Mouse (Mus musculus) midbrain, embryonic 10.5 days (tissue): ENCODE measurements at regions not wholly inside any gene's neighbourhood (a gene's known extent, or its start where the extent isn't known, plus 50 kb on each side); places are given as distances from the start of the nearest gene placed in this dataset.

ENCODE experiments used
- DNase-seq: peaks from one replicate; pipeline ENCODE4 v3.0.0-alpha.2; 2017; ENCODE audit warnings: low spot score
- H3K27ac ChIP-seq: fragments of 300-500 bp; sonication (generic); replicated peaks from 2 replicates; pipeline ENCODE4 v1.5.1; 2016; ENCODE audit warnings: mild to moderate bottlenecking
- H3K27me3 ChIP-seq: fragments of 300-500 bp; sonication (generic); 2 replicates; pipeline ENCODE4 v1.6.1; 2016; ENCODE audit warnings: low read depth, mild to moderate bottlenecking; ENCODE audit not compliant: poor library complexity, severe bottlenecking
- H3K36me3 ChIP-seq: fragments of 300-500 bp; sonication (generic); 2 replicates; pipeline ENCODE4 v1.6.1; 2016; ENCODE audit warnings: mild to moderate bottlenecking, moderate library complexity
- H3K4me1 ChIP-seq: fragments of 300-500 bp; sonication (generic); 2 replicates; pipeline ENCODE4 v1.6.1; 2016
- H3K4me3 ChIP-seq: fragments of 300-500 bp; sonication (generic); 2 replicates; pipeline ENCODE4 v1.5.1; 2016; ENCODE audit warnings: mild to moderate bottlenecking, moderate library complexity
- H3K9me3 ChIP-seq: fragments of 300-500 bp; sonication (generic); replicated peaks from 2 replicates; pipeline ENCODE4 v1.6.1; 2016; ENCODE audit warnings: mild to moderate bottlenecking
- WGBS: fragments of 180-500 bp; shearing (Covaris S2); methylation state at CpG from one replicate; pipeline ENCODE4 v1.1.7; 2016; 5-methylcytosine and 5-hydroxymethylcytosine counted together

GRCm38 (mm10) chr5:118815783-118816182 is 255.3 kb downstream of the Med13l start:
- H3K4me1 ChIP-seq, result peaks cover 3% of the 10 kb centered on the region; the same call in 1 of the 2 replicates
- H3K36me3 ChIP-seq, result no peaks in the 10 kb centered on the region
- H3K27me3 ChIP-seq, result peaks cover 6% of the 10 kb centered on the region; the same call in 1 of the 2 replicates
- WGBS, result 73% methylated on average over 5 of the region's 5 CpGs
- H3K27ac ChIP-seq, result no peak overlapping the region
- no peak overlapping the region for H3K4me3 ChIP-seq
- DNase-seq, result no peak
- no peaks in the 10 kb centered on the region for H3K9me3 ChIP-seq

- 87% methylated on average over 7 of the region's 7 CpGs for WGBS
- Histone ChIP-seq H3K9me3 (peaks cover 8% of the 10 kb centered on the region), H3K4me3 (no peak overlapping the region), H3K27me3 (peaks cover 6% of the 10 kb centered on the region; the same call in 1 of the 2 replicates), H3K27ac (no peak overlapping the region), H3K4me1 (peaks cover 3% of the 10 kb centered on the region; the same call in 1 of the 2 replicates), H3K36me3 (no peaks in the 10 kb centered on the region)
- DNase-seq, result no peak
Observed at GRCm38 (mm10) chr5:118818294-118818693, 257.8 kb downstream of the Med13l start.

GRCm38 (mm10) chr5:118824791-118825190 is 264.3 kb downstream of the Med13l start:
- WGBS, result 89% methylated on average over 10 of the region's 10 CpGs
- H3K27ac ChIP-seq, result no peak overlapping the region
- H3K4me3 ChIP-seq, result no peak overlapping the region
- H3K4me1 ChIP-seq, result peaks cover 11% of the 10 kb centered on the region
- H3K36me3 ChIP-seq, result no peaks in the 10 kb centered on the region
- no peaks in the 10 kb centered on the region; the same call in 1 of the 2 replicates for H3K27me3 ChIP-seq
- peaks cover 8% of the 10 kb centered on the region for H3K9me3 ChIP-seq
- DNase-seq, result no peak

GRCm38 (mm10) chr5:118829031-118829698 is 268.7 kb downstream of the Med13l start:
- Histone ChIP-seq H3K27ac (no peak overlapping the region), H3K27me3 (no peaks in the 10 kb centered on the region; the same call in 1 of the 2 replicates), H3K36me3 (no peaks in the 10 kb centered on the region), H3K4me3 (no peak overlapping the region), H3K4me1 (peaks cover 14% of the 10 kb centered on the region), H3K9me3 (no peaks in the 10 kb centered on the region)
- peak; percentile 19 for DNase-seq
- 43% methylated on average over 14 of the region's 14 CpGs for WGBS

GRCm38 (mm10) chr5:118832701-118833100 is 272.2 kb downstream of the Med13l start:
- H3K9me3 ChIP-seq, result no peaks in the 10 kb centered on the region
- no peak overlapping the region for H3K27ac ChIP-seq
- 83% methylated on average over 6 of the region's 6 CpGs for WGBS
- no peaks in the 10 kb centered on the region for H3K36me3 ChIP-seq
- no peak overlapping the region for H3K4me3 ChIP-seq
- no peaks in the 10 kb centered on the region for H3K27me3 ChIP-seq
- H3K4me1 ChIP-seq, result peaks cover 14% of the 10 kb centered on the region
- no peak for DNase-seq

GRCm38 (mm10) chr5:118834129-118834528 is 273.6 kb downstream of the Med13l start:
- no peaks in the 10 kb centered on the region for H3K27me3 ChIP-seq
- DNase-seq, result no peak
- H3K9me3 ChIP-seq, result no peaks in the 10 kb centered on the region
- H3K4me1 ChIP-seq, result peaks cover 9% of the 10 kb centered on the region
- H3K4me3 ChIP-seq, result no peak overlapping the region
- H3K27ac ChIP-seq, result no peak overlapping the region
- WGBS, result 94% methylated on average over 5 of the region's 5 CpGs
- no peaks in the 10 kb centered on the region for H3K36me3 ChIP-seq

- Histone ChIP-seq H3K4me1 (no peaks in the 10 kb centered on the region), H3K27ac (no peak overlapping the region), H3K9me3 (no peaks in the 10 kb centered on the region), H3K4me3 (no peak overlapping the region), H3K36me3 (no peaks in the 10 kb centered on the region), H3K27me3 (no peaks in the 10 kb centered on the region)
- DNase-seq, result no peak
- WGBS, result 28% methylated on average over 1 of the region's 1 CpGs
Observed at GRCm38 (mm10) chr5:118837001-118837400, 276.5 kb downstream of the Med13l start.

- Histone ChIP-seq H3K27ac (no peak overlapping the region), H3K36me3 (no peaks in the 10 kb centered on the region), H3K4me3 (no peak overlapping the region), H3K9me3 (no peaks in the 10 kb centered on the region), H3K27me3 (no peaks in the 10 kb centered on the region), H3K4me1 (no peaks in the 10 kb centered on the region)
- DNase-seq, result no peak
- WGBS, result 78% methylated on average over 7 of the region's 7 CpGs
Observed at GRCm38 (mm10) chr5:118838421-118838820, 277.9 kb downstream of the Med13l start.

- no peaks in the 10 kb centered on the region for H3K4me1 ChIP-seq
- 79% methylated on average over 5 of the region's 5 CpGs for WGBS
- H3K36me3 ChIP-seq, result no peaks in the 10 kb centered on the region
- H3K27me3 ChIP-seq, result no peaks in the 10 kb centered on the region
- H3K9me3 ChIP-seq, result no peaks in the 10 kb centered on the region
- DNase-seq, result no peak
- H3K27ac ChIP-seq, result no peak overlapping the region
- H3K4me3 ChIP-seq, result no peak overlapping the region
Observed at GRCm38 (mm10) chr5:118839916-118840315, 279.4 kb downstream of the Med13l start.

GRCm38 (mm10) chr5:118841210-118842016 is 280.9 kb downstream of the Med13l start:
- H3K4me3 ChIP-seq, result no peak overlapping the region
- no peaks in the 10 kb centered on the region for H3K36me3 ChIP-seq
- no peaks in the 10 kb centered on the region for H3K4me1 ChIP-seq
- DNase-seq, result no peak
- H3K27ac ChIP-seq, result no peak overlapping the region
- 88% methylated on average over 21 of the region's 21 CpGs for whole genome bisulfite sequencing
- no peaks in the 10 kb centered on the region for H3K9me3 ChIP-seq
- no peaks in the 10 kb centered on the region for H3K27me3 ChIP-seq

- H3K27ac ChIP-seq, result no peak overlapping the region
- no peak for DNase-seq
- H3K9me3 ChIP-seq, result no peaks in the 10 kb centered on the region
- no peaks in the 10 kb centered on the region for H3K4me1 ChIP-seq
- no peak overlapping the region for H3K4me3 ChIP-seq
- 82% methylated on average over 10 of the region's 10 CpGs for WGBS
- H3K36me3 ChIP-seq, result no peaks in the 10 kb centered on the region
- H3K27me3 ChIP-seq, result no peaks in the 10 kb centered on the region
Observed at GRCm38 (mm10) chr5:118842017-118842396, 281.5 kb downstream of the Med13l start.

- WGBS, result 78% methylated on average over 12 of the region's 12 CpGs
- Histone ChIP-seq H3K27ac (no peak overlapping the region), H3K4me1 (peaks cover 13% of the 10 kb centered on the region), H3K27me3 (0 out of 2 replicates have a peak, but pooled peaks cover 11% of the 10 kb centered on the region), H3K36me3 (no peaks in the 10 kb centered on the region), H3K9me3 (no peaks in the 10 kb centered on the region), H3K4me3 (no peak overlapping the region)
- DNase-seq, result no peak
Observed at GRCm38 (mm10) chr5:118857001-118857400, 296.5 kb downstream of the Med13l start.
